Comparison of ENCODE assay signal across 7 mouse cellular contexts in the genomic region with DNA sequence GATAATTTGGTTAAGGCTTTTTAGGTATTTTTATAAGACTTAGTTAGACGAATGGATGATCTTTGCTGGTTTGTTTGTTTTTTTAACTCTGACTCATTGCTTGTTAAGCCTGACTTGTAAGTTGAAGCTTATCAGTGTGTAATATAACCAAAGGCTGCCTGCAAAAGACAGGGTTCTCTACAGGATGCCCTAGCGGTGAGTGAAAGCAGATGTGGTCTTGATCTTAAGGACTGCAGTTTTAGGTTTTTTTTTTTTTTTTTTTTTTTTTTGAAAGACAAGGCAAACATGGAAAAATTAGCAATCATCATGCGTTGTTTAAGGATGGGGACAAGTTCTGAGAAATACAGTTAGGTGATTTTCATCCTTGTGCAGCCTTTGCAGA. TPM values are rescaled to one million over a fixed set of nuclear protein-coding genes. Genes with fewer than 3 reads are reported as not detected.
A peak's percentile ranks its signal among the peaks of the same experiment; 100 is the strongest.
DNase-seq lines count a peak whose midpoint lies in the region; ATAC-seq and TF ChIP-seq lines count a peak whose summit lies in the region.

No protein-coding gene starts in this region.

- H3K27me3 ChIP-seq in embryonic facial prominence, embryonic 13.5 days = no peaks in the 10 kb centered on the region
- no peaks in the 10 kb centered on the region for H3K27me3 ChIP-seq in midbrain, postnatal 0 days (ENCODE audit: insufficient read depth, low read length)
- H3K27me3 ChIP-seq in thymus, adult 2 months (ENCODE audit: control insufficient read depth, insufficient read depth, low read length) = no peaks in the 10 kb centered on the region

- TF ChIP-seq POLR2A in thymus, adult 2 months (IDR thresholded peaks at IDR 0.05; ENCODE audit: control insufficient read depth, extremely low read depth, insufficient read depth, low read length, poor library complexity) = no peak

- H3K9me3 ChIP-seq in embryonic facial prominence, embryonic 13.5 days = no peaks in the 10 kb centered on the region
- no peaks in the 10 kb centered on the region for H3K9me3 ChIP-seq in midbrain, postnatal 0 days (ENCODE audit: low read length)

- H3K27ac ChIP-seq in layer of hippocampus, adult 2 months = no peak overlapping the region
- H3K27ac ChIP-seq in embryonic facial prominence, embryonic 13.5 days = no peak overlapping the region
- H3K27ac ChIP-seq in midbrain, postnatal 0 days (ENCODE audit: low read depth, low read length) = no peak overlapping the region
- H3K27ac ChIP-seq in thymus, adult 2 months (ENCODE audit: control insufficient read depth, insufficient read depth, low read length) = no peak overlapping the region

- TF ChIP-seq CTCF in layer of hippocampus, adult 2 months (conservative IDR thresholded peaks at IDR 0.05) = peak; percentile 41
- peak; percentile 18 for TF ChIP-seq CTCF in midbrain, postnatal 0 days (IDR thresholded peaks at IDR 0.05)
- no peak for TF ChIP-seq CTCF in thymus, adult 2 months (IDR thresholded peaks at IDR 0.05; ENCODE audit: borderline replicate concordance, control insufficient read depth, extremely low read depth, insufficient read depth, low read length, poor library complexity)

- H3K4me1 ChIP-seq in embryonic facial prominence, embryonic 13.5 days = peaks cover 20% of the 10 kb centered on the region
- peaks cover 5% of the 10 kb centered on the region; the same call in 1 of the 2 replicates for H3K4me1 ChIP-seq in midbrain, postnatal 0 days (ENCODE audit: insufficient read depth, low read length)
- H3K4me1 ChIP-seq in thymus, adult 2 months (replicated peaks; ENCODE audit: control insufficient read depth, insufficient read depth, low read length) = peaks cover 2% of the 10 kb centered on the region

- ATAC-seq in embryonic facial prominence, embryonic 13.5 days (ENCODE audit: insufficient number of reproducible peaks, insufficient read depth, low FRiP score, low TSS enrichment, low read depth) = no peak
- ATAC-seq in midbrain, postnatal 0 days (ENCODE audit: low FRiP score) = no peak

- H3K36me3 ChIP-seq in embryonic facial prominence, embryonic 13.5 days = no peaks in the 10 kb centered on the region
- H3K36me3 ChIP-seq in midbrain, postnatal 0 days (ENCODE audit: insufficient read depth, low read length) = no peaks in the 10 kb centered on the region
- H3K36me3 ChIP-seq in thymus, adult 2 months (ENCODE audit: control insufficient read depth, insufficient read depth, low read length) = no peaks in the 10 kb centered on the region

- H3K4me2 ChIP-seq in embryonic facial prominence, embryonic 13.5 days = peak overlapping the region; percentile 66
- peak overlapping the region; percentile 63; the same call in 1 of the 2 replicates for H3K4me2 ChIP-seq in midbrain, postnatal 0 days (ENCODE audit: low read depth, low read length, poor library complexity, severe bottlenecking)

- DNase-seq in layer of hippocampus, adult 2 months (ENCODE audit: low spot score in 2 of 2) = no peak
- no peak for DNase-seq in layer of hippocampus, adult 9-10 months (ENCODE audit: low spot score)
- peak; percentile 70 for DNase-seq in MN1 (ENCODE audit: low spot score)
- no peak for DNase-seq in midbrain, postnatal 0 days (ENCODE audit: low spot score)
- no peak for DNase-seq in thymus, adult 2 months
- no peak for DNase-seq in layer of hippocampus, postnatal 25 days (ENCODE audit: extremely low spot score in 1 of 2, low spot score in 1 of 2)

- H3K4me3 ChIP-seq in layer of hippocampus, adult 2 months = peak overlapping the region; percentile 97
- H3K4me3 ChIP-seq in embryonic facial prominence, embryonic 13.5 days = no peak overlapping the region
- no peak overlapping the region for H3K4me3 ChIP-seq in midbrain, postnatal 0 days (ENCODE audit: low read depth, low read length)
- no peak overlapping the region for H3K4me3 ChIP-seq in thymus, adult 2 months (ENCODE audit: control insufficient read depth, insufficient read depth, low read length)

- 31% methylated on average over 3 of the region's 3 CpGs for WGBS in embryonic facial prominence, embryonic 13.5 days
- 79% methylated on average over 3 of the region's 3 CpGs for WGBS in midbrain, postnatal 0 days
- 36% methylated on average over 3 of the region's 3 CpGs for WGBS in thymus, adult 2 months

- H3K9ac ChIP-seq in embryonic facial prominence, embryonic 13.5 days = no peak overlapping the region
- H3K9ac ChIP-seq in midbrain, postnatal 0 days (replicated peaks; ENCODE audit: low read length, poor library complexity, severe bottlenecking) = no peak overlapping the region

RNA-seq across cellular contexts. Expression of a gene that starts 1.9 kb away (rescaled TPM):
- total RNA-seq in layer of hippocampus, adult 2 months (2021) = 10 to 100 TPM; 59.7 to 61.3 TPM
- polyA plus RNA-seq in embryonic facial prominence, embryonic 13.5 days (2015; fragmentation: Nextera tagmentation; extraction: Ambion mirVana) = 47.9 and 53.1 TPM in 2 replicates
- total RNA-seq in midbrain, postnatal 0 days (2014; rRNA removed) = 59.6 and 63.4 TPM in 2 replicates
- 71.8 and 76.5 TPM in 2 replicates for polyA plus RNA-seq in midbrain, postnatal 0 days (2015; fragmentation: Nextera tagmentation; extraction: Ambion mirVana)
- polyA plus RNA-seq in thymus, adult 2 months (2012; rRNA removed) = 24.1 and 26.3 TPM in 2 replicates
- total RNA-seq in layer of hippocampus, postnatal 25 days (2021) = 10 to 100 TPM; 56.0 to 62.3 TPM

RNA-seq across cellular contexts. Expression of a gene that starts 2.0 kb away (rescaled TPM):
- 10 to 100 TPM; 23.5 to 24.0 TPM for total RNA-seq in layer of hippocampus, adult 2 months (2021)
- 33.3 and 34.5 TPM in 2 replicates for polyA plus RNA-seq in embryonic facial prominence, embryonic 13.5 days (2015; fragmentation: Nextera tagmentation; extraction: Ambion mirVana)
- 12.6 and 14.7 TPM in 2 replicates for total RNA-seq in midbrain, postnatal 0 days (2014; rRNA removed)
- 26.4 and 30.7 TPM in 2 replicates for polyA plus RNA-seq in midbrain, postnatal 0 days (2015; fragmentation: Nextera tagmentation; extraction: Ambion mirVana)
- polyA plus RNA-seq in thymus, adult 2 months (2012; rRNA removed) = 49.3 and 51.1 TPM in 2 replicates
- 10 to 100 TPM; 24.7 to 24.9 TPM for total RNA-seq in layer of hippocampus, postnatal 25 days (2021)

RNA-seq across cellular contexts. Expression of a gene that starts 21.0 kb away (rescaled TPM):
- total RNA-seq in layer of hippocampus, adult 2 months (2021) = 10 to 100 TPM; 15.0 to 16.2 TPM
- 13.5 and 16.5 TPM in 2 replicates for polyA plus RNA-seq in embryonic facial prominence, embryonic 13.5 days (2015; fragmentation: Nextera tagmentation; extraction: Ambion mirVana)
- 6.5 and 11.9 TPM in 2 replicates for total RNA-seq in midbrain, postnatal 0 days (2014; rRNA removed)
- polyA plus RNA-seq in midbrain, postnatal 0 days (2015; fragmentation: Nextera tagmentation; extraction: Ambion mirVana) = 18.5 and 20.6 TPM in 2 replicates
- 12.2 and 17.9 TPM in 2 replicates for polyA plus RNA-seq in thymus, adult 2 months (2012; rRNA removed)
- 10 to 100 TPM; 13.2 to 16.7 TPM for total RNA-seq in layer of hippocampus, postnatal 25 days (2021)

RNA-seq across cellular contexts. Expression of a gene that starts 33.2 kb away (rescaled TPM):
- total RNA-seq in layer of hippocampus, adult 2 months (2021) = 10 to 100 TPM; 32.5 to 44.4 TPM
- 71.5 and 75.2 TPM in 2 replicates for polyA plus RNA-seq in embryonic facial prominence, embryonic 13.5 days (2015; fragmentation: Nextera tagmentation; extraction: Ambion mirVana)
- 33.1 and 46.0 TPM in 2 replicates for total RNA-seq in midbrain, postnatal 0 days (2014; rRNA removed)
- 44.2 and 49.7 TPM in 2 replicates for polyA plus RNA-seq in midbrain, postnatal 0 days (2015; fragmentation: Nextera tagmentation; extraction: Ambion mirVana)
- 32.7 and 33.1 TPM in 2 replicates for polyA plus RNA-seq in thymus, adult 2 months (2012; rRNA removed)
- 10 to 100 TPM; 24.6 to 27.0 TPM for total RNA-seq in layer of hippocampus, postnatal 25 days (2021)

RNA-seq across cellular contexts. Expression of a gene that starts 59.5 kb away (rescaled TPM):
- total RNA-seq in layer of hippocampus, adult 2 months (2021) = 1 to 10 TPM; 6.3 to 6.7 TPM
- polyA plus RNA-seq in embryonic facial prominence, embryonic 13.5 days (2015; fragmentation: Nextera tagmentation; extraction: Ambion mirVana) = 1.3 and 2.1 TPM in 2 replicates
- 4.9 and 8.5 TPM in 2 replicates for total RNA-seq in midbrain, postnatal 0 days (2014; rRNA removed)
- 3.7 and 4.3 TPM in 2 replicates for polyA plus RNA-seq in midbrain, postnatal 0 days (2015; fragmentation: Nextera tagmentation; extraction: Ambion mirVana)
- polyA plus RNA-seq in thymus, adult 2 months (2012; rRNA removed) = 1.7 and 2.8 TPM in 2 replicates
- 1 to 10 TPM; 5.3 to 6.2 TPM for total RNA-seq in layer of hippocampus, postnatal 25 days (2021)
